Mouse (Mus musculus) urinary bladder, postnatal 14 days (tissue): ENCODE data around the gene Prom2.

ENCODE experiments used
- DNase-seq: peaks from one replicate; pipeline ENCODE4 v3.0.0; 2021; ENCODE audit warnings: low spot score

Gene Prom2

DNA sequence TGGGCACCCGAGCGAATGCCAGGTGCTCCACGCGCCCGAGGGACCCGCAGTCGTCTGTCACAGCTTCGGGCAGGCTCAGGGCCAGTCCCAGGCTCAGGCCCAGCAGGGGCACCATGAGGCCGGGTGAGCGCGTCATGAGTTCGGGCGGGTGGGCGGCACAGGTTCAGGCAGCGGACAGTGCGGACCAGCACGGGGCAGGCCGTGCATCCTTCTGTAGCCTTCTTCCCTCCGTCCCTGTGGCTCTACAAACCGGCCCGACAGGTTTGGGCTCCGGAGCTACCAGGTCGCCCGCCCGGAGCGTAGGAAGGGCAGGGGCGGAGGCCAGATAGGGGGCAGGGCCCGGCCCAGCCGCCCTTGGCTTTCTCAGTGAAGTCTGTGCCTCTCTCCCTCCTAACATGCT is at the start of gene Prom2:
Gene Prom2, minus strand, starts transcription at position 283 of the 400 bp plus-strand sequence.
- peak; percentile 86 for DNase-seq

DNA sequence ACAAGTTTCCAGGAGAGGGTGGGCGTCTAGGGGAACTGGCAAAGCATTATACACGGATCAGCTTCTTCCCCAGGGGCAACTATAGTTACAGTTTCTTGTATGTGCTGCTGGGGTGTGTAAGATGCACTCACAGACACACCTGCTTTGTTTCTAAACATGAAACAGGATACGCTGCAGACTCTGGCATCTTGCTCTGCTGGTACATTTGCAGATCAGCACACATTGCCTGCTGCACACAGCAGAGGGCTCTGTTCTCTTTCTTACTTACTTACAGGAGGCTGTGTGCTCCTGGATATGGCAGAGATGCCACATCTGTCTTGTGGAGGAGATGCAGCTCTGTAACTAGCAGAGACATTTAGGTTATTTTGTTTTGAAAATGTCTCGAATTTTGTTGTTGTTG is 49.6 kb upstream of the Prom2 start:
- peak; percentile 34 for DNase-seq

DNA sequence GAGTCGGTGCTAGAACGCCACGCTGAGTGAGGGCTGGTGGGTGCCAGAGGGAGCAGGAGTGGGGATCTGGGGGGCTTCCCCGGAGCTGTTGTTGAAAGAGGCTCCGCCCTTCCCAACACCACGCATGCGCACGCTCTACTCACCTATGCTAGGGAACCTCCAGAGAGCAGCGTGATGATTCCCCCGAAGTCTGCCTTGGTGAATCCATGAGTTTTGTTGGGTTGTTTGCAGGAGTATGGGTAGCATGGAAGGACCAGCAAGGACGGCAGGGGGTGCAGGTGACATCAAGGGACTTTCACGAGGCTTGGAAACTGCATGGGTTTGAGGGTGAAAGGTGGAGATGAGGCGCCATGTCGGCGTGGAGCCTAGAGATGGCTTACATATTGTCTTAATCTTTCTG is 48.9 kb upstream of the Prom2 start:
- no peak for DNase-seq

DNA sequence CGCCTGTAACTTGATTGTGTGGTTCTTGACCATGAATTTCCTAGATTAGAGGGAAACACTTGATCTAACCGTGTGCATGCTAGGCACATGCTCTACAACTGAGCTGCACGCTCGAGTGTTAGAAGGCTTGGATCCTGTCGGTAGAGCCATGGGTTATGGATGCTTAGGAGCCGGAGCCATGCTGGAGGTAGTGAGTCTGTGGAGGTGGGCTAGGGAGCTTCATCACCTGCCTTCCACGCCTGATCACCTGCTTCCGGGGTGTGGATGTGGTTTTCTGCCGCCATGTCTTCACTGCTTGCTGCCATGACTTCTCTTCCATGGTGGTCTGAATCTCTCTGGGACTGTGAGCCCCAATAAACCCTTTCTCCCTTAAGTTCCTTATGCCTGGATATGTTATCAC is 47.6 kb upstream of the Prom2 start:
- DNase-seq, result no peak

DNA sequence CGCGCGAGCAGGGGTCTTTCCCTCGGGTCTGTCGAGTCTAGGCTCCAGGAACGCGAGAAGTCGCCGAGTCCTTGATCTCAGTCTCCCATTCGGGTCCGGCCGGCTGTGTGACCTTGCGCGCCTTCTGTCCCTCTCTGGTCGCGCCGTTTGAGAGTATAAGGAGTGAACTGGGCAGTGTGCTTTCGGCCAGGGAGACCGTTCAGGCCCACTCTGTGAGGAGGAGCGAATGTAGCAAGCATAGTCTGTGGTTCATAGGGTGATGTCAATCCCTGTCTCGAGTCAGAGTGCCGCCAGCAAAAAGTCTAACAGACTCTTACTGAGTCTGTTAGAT is 46.2 kb upstream of the Prom2 start:
- no peak for DNase-seq

DNA sequence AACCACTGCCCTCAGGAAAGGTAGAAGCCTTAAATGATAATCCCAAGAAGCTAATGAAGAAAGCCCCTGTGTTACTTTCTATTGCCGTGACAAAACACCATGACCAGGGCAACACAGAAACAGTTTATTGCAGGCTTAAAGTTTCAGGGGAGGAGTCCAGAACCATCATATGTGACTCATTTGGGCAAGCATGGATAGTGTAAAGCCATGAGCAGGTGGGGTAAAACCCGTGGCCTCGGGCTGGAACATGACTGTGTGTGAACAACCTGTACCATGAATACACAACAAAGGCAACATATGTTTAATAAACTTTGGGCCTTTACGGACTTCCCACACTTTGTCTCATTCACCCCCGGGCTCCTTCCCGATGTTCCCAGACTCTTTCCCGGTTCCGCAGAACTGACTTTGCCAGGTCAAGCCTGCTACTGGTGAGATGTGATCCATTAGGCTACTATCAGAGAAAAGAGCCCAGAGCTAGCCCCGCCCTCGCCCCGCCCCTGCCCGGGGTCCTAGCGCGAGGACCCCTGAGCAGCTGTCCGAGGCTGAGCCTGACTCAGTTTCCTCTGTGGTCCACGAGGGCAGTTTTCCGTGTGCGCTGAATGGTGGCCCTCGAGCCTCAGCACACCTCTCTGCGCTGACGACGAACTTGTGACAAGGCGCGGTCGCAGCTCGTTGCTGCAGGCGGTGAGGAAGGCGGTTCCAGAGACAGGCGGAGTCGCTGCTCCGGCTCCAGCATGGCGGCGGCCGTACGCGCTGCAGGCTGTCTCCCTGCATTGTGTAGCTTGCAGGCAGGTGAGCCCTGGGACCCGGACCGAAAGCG is 45.6 kb upstream of the Prom2 start, which contains the start of the genes Zfp661 and Mrps5:
Gene Zfp661, minus strand, starts transcription at position 401 of the 820 bp plus-strand sequence.
Gene Mrps5, plus strand, starts transcription at position 529 of the 820 bp plus-strand sequence.
- peak; percentile 87 for DNase-seq

DNA sequence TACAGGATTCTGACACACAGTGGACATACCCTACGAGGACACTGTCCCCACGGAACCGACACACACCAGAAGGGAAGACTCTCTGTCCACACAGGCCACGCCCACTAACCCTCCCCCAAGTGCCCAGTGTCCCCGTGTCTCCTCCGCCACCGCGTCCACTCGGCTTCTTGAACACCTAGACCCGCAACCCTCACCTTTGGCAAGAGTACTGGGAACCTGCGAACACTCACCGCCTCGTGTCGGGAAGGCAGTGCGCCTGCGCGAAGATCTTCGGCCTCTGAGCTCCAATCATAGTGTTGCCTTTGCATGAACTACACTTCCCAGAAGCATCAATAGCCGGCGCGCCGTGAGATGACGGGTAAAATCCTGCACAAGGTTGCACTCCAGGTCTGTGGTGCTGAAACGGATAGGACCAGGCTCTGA is 43.2 kb upstream of the Prom2 start:
- peak; percentile 94 for DNase-seq

DNA sequence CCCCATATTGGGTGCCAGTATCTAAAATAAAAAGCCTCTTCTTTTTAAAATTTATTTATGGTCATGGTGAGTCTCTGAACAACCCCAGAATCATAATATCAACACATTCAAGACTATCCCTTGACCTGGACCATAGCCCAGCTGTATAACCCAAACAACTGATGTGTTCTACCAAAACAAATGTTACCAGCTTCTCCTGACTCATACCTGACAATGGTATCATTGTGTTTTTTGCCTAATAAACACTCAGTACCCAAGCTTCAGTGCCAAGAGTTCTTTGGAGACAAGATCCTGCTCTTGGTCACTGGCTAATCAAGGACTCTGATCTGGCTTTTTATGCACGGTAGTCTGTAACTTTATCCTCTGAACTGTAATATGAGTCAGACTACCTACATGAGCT is 32.1 kb upstream of the Prom2 start:
- no peak for DNase-seq

DNA sequence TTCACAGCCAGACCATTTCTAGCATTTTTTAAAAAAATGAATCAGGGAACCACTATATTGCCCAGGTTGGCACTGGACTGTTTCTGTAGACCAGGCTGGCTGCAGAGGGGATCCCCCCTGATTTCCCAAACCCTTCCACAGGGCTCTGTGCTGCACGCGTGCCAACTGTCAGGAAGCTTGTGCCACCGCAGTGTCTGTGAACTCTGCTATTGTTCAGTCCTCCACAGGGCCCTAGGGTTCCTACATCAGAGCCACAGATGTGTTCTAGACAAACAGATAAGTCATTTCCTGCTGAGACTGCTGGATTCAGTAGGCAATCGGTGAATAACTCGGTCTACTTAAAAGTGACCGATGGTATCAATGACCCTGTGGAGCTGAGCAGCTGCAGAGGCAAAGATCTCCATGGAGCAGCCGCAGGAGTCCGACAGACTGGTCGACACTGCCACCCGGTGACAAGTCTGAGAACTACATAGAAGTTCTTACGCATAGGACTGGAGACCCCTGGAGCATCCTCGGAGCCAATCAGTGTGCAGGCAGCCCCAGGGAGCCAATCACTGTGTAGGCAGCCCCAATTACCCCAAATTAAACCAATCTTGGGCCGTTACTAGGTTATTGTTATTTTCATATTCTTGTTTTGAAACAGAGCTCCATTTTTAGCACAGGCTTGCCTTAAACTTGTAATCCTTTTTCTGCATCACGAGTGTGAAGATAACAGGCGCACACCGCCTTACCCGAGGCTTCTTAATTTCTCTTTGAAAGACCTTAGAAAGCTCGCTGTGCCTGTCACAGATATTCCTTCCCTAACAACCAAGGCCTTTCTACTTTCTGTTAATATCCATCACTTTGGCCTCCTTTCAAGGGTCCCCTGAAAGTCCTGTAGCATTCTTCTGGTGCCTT is 18.1 kb upstream of the Prom2 start:
- DNase-seq, result peak; percentile 83

DNA sequence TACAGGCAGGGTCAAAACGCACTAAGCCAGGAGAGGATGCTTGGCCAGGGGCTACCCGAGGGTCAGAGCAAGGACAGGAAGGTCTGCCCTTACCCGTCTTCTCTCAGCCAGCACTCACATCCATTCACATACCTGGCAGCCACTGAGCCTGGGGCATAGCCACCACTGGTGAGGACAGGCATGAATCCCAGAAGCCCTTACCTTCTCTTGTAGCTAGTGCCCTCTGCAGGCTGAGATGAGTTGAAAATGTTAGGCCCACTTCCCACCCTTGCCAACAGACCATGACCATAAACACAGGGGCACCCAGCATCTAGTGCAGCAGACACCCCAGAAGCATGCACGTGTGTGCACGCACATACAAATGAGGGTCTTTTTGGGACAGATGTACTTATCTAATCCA is 9.8 kb upstream of the Prom2 start:
- DNase-seq, result peak; percentile 36

DNA sequence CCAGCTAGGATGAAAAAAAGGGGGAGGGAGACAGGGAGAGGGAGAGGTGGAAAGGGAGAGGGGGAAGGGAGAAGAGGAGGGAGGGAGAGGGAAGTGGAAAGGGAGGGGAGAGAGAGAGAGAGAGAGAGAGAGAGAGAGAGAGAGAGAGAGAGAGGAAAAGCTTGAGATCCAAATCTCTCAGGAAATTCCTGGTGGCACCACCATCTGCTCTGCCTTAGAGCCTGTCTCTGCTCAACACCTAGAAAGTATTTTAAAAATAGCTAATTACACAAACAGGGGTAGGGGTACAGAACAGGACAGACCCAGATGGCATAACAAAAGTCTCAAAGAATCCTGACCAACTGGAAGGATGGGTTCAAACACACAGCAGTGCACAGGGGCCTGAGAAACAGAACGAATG is 9.2 kb upstream of the Prom2 start:
- no peak for DNase-seq

DNA sequence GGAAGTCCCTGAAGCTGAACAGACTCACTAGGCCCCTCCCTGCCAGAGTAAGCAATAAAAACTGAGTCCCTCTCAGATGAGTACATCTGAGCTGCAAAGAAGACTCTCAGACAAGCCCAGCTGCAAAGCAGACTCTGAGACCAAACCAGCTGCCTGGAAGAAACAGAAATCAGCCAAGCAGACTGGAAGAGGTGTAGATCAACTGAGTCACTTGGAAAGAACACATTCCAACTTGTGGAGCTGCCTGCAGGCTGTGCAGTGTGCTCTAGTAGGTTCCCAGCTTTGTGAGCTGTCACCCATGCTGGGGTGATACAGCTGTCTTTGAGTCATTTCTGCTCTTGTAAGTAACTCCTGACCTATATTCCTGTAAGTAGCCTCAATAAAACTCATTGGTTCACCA is 8.4 kb upstream of the Prom2 start:
- DNase-seq, result no peak

DNA sequence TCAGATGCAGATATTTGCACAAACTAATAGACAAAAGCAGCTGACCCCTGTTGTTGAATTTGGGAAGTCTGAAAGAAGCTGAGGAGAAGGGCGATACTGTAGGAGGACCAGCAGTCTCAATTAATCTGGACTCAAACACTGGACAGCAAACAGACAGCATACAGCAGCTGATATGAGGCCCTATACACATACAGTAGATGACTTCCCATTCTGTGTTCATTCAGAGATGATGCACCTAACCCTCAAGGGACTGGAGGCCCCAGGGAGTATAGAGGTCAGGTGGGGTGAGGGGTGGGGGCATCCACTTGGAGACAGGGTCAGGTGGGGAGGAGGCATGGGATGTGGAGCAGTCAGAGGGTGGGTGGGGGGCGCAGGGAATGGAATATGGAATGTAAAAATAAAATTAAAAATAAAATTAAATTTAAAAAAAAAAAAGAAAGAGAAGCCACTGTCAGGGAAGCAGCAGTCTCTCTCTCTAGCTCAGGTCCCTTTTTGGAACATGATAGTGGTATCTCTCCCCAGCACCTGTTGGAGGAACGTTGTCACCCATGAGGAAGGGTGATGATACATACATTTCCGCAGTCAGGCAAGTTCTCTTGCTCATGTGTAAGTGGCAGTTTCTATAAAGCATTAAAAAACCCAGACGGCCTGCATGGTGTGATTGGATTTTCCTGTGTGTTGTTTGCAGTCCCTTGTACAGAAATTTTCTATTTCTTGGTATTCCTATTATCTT is 7.2 kb upstream of the Prom2 start:
- no peak for DNase-seq

DNA sequence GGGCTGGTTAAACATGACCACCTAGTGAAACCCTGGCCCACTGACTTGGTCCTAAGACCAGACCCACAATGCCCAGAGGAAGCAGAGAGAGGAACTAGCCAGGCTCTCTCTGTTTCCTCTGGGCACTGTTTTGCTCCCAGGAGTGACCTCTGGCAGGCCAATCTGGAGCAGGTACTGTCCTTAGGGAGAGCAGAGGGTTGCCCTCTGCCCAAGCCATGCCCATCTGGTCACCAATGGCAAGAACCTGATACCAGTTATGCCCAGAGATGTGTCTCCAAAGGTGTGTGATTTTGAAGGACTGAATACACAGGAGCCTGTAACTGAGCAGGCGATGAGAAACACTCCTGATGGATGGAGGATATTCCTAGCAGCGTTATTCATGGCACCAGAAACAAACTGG is 430 bp upstream of the Prom2 start:
- DNase-seq, result no peak

DNA sequence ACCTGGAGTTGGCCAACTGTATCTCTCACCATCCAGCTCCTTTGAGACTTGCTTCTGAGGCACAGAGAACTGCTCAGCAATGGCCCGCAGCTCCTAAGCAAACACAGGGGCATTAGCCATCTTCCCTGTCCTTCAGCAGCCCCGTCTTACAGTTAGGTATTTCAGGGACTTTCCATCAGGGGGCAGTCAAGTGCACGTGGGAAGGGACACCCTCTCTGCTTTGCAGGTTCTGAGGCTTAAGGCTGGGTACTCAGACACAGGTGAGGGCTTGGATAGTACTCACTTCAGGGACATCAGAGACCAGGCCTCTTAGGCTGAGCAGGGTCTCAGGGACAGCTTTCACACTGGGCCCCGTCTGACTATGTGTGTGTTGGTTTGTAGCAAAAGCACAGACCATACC is 1.8 kb downstream of the Prom2 start:
- peak; percentile 53 for DNase-seq

DNA sequence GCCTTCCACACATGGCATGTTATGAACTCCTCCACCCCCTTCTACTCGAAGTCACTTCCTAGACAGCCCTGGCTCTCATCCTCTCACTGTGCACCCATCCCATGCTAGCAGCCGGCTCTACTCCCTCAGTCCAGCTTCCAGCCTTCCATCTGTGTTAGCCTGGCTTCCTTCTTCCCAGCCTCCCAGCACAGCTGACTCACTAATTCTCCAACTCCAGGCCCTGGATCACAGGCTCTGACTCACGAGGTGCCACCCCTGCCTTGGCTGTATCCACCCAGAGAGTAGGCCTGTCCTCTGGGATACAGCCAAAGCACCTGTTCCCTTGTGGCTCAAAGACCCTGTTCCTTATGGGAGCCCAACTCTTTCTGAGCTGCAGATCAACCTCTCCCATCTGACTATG is 3.7 kb downstream of the Prom2 start:
- DNase-seq, result no peak

DNA sequence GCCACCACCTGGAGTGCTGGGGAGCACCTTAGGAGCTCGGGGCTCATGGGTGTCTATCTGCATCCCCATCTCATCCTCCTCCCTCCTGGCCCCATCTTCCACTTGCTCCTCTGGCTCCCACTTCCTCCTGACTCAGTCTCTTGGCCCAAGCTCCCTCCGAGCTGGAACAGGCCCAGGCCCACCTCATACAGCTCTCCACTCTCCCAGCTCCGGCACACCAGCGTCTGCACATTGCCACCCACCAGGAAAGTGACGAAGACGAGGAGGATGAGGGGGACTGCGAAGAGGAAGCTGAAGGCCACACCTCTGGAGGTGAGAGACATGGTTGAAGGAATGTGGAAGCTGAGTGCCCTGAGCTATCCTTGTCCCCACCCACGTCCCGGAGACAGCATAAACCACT is 5.9 kb downstream of the Prom2 start:
- no peak for DNase-seq

DNA sequence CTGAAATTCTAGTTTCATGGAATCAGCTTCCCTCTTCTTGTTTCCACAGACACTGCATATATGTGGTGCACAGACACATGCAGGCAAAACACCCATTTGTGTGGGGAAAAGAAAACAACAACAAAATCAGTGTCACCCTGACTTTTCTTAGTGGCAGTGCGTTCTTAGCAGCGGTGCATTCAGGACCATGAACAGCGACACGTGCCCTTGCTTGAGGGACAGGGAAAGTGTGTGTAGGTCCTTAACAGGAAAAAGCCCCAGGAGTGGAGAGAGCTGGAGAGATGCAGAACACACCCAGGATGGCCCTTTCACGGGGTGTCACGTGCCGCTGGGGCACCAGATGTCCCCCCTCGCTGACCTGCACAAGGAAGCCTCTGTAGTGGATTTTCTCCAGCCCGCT is 8.9 kb downstream of the Prom2 start:
- no peak for DNase-seq

DNA sequence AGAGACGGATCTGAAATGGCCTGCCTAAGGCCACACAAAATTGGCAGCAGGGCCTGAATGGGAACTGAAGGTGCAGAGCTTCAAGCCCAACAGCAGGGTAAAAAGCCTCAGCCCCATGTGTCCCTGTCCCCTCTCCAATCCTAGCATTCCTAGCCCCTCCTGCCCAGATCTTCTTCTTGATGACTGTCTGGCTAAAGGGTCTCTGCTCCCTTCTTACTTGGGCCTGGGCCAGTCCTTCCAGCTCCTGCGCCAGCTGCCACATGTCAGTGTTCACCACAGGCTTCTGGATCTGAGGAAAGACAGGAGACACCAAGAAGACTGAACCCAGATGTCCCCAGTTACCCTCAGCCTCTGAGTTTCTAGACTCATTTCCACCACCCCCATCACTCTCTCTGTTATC is 9.7 kb downstream of the Prom2 start:
- no peak for DNase-seq

DNA sequence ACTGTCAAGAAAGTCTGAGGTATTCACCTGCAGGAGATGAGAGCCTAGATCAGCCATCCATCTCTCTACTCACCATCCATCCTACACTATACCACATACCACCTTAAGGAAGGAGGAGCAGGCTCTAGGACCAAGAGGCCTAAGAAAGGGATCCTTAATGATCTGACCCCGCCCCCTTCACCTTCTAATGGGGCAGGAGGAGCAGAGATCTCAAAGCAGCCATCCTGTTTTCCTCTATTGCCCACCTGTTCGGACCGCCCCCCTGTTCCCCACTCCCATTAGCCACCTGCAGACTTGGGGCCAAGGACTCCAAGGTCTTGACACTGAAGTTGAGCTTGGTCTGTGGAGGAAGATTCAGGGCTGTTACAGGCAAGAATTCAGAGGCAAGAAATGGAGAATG is 10.8 kb downstream of the Prom2 start:
- no peak for DNase-seq

DNA sequence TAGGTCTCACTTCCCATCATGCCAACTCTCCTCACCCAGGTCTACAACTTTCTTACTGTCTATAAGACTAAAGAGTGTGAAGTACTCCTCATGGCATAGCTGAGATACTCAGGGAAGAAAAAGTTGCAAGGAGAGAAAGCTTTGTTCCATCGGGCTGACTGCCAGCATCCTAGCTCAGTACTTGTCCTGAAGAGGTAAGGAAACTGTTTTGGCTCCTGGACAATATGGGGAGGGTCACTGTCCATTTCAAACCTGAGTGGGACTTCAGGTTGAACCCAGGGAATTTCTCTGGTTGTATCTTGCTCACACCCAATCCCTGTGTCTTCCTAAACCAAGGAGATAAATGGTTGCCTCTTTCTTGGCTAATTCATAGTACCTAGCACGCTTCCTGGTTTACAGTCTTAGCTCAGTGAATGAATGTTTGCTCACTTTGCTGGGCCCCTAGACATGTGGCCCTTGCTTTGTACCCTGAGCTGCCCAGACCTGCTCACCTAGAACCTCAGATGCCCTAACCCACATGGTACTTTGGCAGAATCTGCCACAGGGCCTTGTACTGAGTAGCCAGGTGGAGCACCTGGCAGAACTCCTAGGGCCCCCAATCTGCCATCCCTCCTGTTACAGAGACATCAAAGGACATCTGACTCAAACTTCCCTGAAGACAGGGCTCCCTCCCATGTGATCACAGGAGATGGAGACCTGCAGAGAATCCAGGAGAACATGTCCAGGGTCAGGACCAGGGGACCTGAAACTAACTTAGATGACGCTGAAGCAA is 16.1 kb downstream of the Prom2 start:
- DNase-seq, result no peak
